Mouse (Mus musculus) kidney, adult 2 months (tissue): Measurements from ENCODE around the gene Fat1. TPM values are rescaled to one million over a fixed set of nuclear protein-coding genes. Genes with fewer than 3 reads are reported as not detected.
"Not testable (repeated sequence)": the region's sequence is repeated elsewhere in the genome, so short reads cannot be mapped to it uniquely, and the experiment has no call there.

Experiments used
- DNase-seq: peaks from one replicate; pipeline ENCODE4 v3.0.0; 2021
- H3K27ac ChIP-seq: fragments of 200-500 bp; 2 replicates; pipeline ENCODE4 v1.5.1; 2012; ENCODE audit warnings: low read depth, low read length, control low read depth, inconsistent platforms; ENCODE audit not compliant: insufficient read depth
- H3K27me3 ChIP-seq: fragments of 200-500 bp; replicated peaks from 2 replicates; pipeline ENCODE4 v1.6.1; 2012; ENCODE audit warnings: mild to moderate bottlenecking, moderate library complexity, low read length, inconsistent platforms; ENCODE audit not compliant: control insufficient read depth, insufficient read depth
- H3K36me3 ChIP-seq: fragments of 200-500 bp; 2 replicates; pipeline ENCODE4 v1.6.1; 2012; ENCODE audit warnings: mild to moderate bottlenecking, moderate library complexity, low read length, inconsistent platforms; ENCODE audit not compliant: control insufficient read depth, insufficient read depth
- H3K4me1 ChIP-seq: fragments of 200-500 bp; 2 replicates; pipeline ENCODE4 v1.6.1; 2011; ENCODE audit warnings: low read length; ENCODE audit not compliant: control insufficient read depth, insufficient read depth
- H3K4me3 ChIP-seq: fragments of 200-500 bp; 2 replicates; pipeline ENCODE4 v1.5.1; 2011; ENCODE audit warnings: mild to moderate bottlenecking, low read depth, low read length, control low read depth; ENCODE audit not compliant: insufficient read depth
- CTCF ChIP-seq: fragments of 200-500 bp; conservative IDR thresholded peaks from 2 replicates; pipeline ENCODE4 v1.5.1; 2011; ENCODE audit warnings: low read depth, mild to moderate bottlenecking, control low read depth, low read length, moderate library complexity, mixed read lengths; ENCODE audit not compliant: insufficient read depth, insufficient read length
- POLR2A ChIP-seq: fragments of 200-500 bp; IDR thresholded peaks from one replicate; pipeline ENCODE4 v1.6.1; 2011; ENCODE audit warnings: low read depth, low read length, control low read depth
- WGBS: fragments of 180-500 bp; shearing (Covaris S2); methylation state at CpG from one replicate; pipeline ENCODE4 v1.1.7; 2018; 5-methylcytosine and 5-hydroxymethylcytosine counted together
- polyA plus RNA-seq: library from polyadenylated mRNA; depleted of rRNA; stranded (reverse); fragments of >200 nt; gene quantifications from 2 replicates; pipeline ENCODE4 v1.2.3, GENCODE M21; 2012

The Fat1 gene
- polyA plus RNA-seq, 1 experiment: 16.7 TPM

DNA sequence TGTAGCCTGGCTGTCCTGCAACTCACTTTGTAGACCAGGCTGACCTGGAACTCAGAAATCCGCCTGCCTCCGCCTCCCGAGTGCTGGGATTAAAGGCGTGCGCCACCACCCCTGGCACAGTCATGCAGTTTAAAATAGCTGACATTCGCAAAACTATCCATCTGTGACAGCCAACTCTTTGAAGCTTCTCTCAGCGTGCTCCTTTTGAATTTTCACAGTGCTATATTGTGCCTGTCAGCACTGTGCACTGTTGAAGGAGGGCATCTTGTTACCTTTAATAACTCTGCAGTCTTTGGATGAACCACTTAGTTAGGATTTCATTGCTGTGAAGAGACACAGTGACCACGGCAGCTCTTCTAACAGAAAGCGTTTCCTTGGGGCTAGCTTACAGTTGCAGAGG, 117.4 kb downstream of the Fat1 start:
- 81% methylated on average over 9 of the region's 9 CpGs for WGBS
- no peaks in the 10 kb centered on the region for H3K4me1 ChIP-seq
- peak; percentile 14 for DNase-seq
- no peak overlapping the region for H3K27ac ChIP-seq
- TF ChIP-seq CTCF: no peak
- no peak for TF ChIP-seq POLR2A
- H3K36me3 ChIP-seq: peaks cover 6% of the 10 kb centered on the region
- no peaks in the 10 kb centered on the region for H3K27me3 ChIP-seq
- H3K4me3 ChIP-seq: no peak overlapping the region

DNA sequence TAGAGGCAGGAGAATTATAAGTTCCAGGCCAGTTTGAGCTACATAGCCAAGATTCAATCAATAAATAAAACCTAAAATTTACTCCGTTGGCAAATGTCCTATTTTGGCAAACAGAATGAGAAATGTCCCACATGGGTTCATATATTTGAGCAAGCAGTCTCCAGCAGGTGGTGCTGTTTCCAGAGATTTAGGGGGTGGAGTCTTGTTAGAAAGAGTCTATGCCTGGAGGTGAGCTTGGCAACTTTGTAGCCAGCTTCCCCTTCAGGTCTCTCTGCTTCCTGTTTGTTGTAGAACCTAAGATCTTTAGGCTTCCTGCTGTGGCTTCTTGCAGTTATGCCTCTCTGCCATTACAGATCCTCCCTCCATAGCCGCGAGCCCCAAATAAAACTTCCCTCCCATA, 120.3 kb downstream of the Fat1 start:
- peaks cover 3% of the 10 kb centered on the region for H3K36me3 ChIP-seq
- TF ChIP-seq CTCF (no peak), POLR2A (no peak)
- H3K27me3 ChIP-seq: no peaks in the 10 kb centered on the region
- DNase-seq: no peak
- no peaks in the 10 kb centered on the region for H3K4me1 ChIP-seq
- WGBS: 94% methylated on average over 3 of the region's 3 CpGs
- no peak overlapping the region for H3K27ac ChIP-seq
- no peak overlapping the region for H3K4me3 ChIP-seq

DNA sequence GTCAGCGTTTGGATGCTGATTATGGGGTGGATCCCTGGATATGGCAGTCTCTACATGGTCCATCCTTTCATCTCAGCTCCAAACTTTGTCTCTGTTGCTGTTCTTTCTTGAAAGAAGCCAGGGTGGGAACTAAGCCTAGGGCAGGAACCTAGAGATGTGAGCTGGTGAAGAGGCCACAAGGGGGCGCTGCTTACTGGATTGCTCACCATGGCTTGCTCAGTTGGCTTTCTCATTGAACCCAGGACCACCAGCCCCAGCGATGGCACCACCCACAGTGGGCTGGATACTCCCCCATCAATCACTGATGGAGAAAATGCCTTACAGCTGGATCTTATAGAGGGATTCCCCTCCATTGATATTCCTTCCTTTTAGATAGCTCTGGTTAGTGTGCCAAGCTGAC, 121.6 kb downstream of the Fat1 start:
- H3K36me3 ChIP-seq: no peaks in the 10 kb centered on the region; the same call in 1 of the 2 replicates
- no peaks in the 10 kb centered on the region for H3K27me3 ChIP-seq
- H3K4me3 ChIP-seq: no peak overlapping the region
- H3K4me1 ChIP-seq: no peaks in the 10 kb centered on the region
- 36% methylated on average over 2 of the region's 3 CpGs for WGBS
- no peak overlapping the region for H3K27ac ChIP-seq
- no peak for DNase-seq
- no peak for TF ChIP-seq POLR2A
- TF ChIP-seq CTCF: 0 out of 2 replicates have a peak, but pooled peaks have one; percentile 19

DNA sequence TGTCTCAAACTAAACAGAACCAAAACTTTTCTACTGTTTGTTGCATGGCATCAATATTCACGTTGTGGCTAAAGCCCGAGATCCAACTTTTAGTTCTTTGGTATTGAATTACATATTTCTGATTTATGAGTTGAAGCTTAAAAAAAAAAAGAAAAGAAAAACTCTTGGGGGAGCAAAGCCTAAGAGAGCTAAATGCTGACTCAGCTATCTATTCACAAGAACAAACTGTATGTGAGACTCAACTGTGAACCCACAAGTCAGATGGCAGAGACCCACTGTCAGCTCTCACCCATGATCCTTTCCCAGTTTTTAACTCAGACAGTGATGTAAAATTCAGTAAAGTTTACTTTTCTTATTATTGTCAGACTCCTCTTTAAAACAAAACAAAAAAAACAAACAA, 124.8 kb downstream of the Fat1 start:
- 83% methylated on average over 2 of the region's 2 CpGs for WGBS
- Histone ChIP-seq H3K27me3 (no peaks in the 10 kb centered on the region), H3K36me3 (no peaks in the 10 kb centered on the region), H3K4me3 (no peak overlapping the region), H3K4me1 (no peaks in the 10 kb centered on the region), H3K27ac (no peak overlapping the region)
- DNase-seq: no peak
- no peak for TF ChIP-seq POLR2A
- TF ChIP-seq CTCF: no peak

DNA sequence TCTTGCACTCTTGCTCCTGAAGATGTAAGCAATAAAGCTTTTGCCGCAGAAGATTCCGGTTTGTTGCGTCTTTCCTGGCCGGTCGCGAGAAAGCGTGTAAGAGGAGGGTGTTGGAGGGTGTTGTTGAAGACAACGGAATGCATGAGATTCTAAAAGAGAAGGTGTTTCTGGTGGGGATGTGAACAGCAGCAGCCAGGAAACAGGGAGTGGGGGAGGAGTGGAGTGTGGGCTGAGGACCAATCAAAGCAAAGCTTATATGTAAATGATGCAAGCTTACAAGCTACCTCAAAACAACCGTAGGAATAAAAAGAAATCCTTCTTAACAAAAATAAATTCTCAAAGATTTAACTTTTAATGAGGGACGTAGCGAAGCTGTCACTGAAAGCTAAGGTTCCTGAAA, 127.1 kb downstream of the Fat1 start:
- no peaks in the 10 kb centered on the region for H3K27me3 ChIP-seq
- H3K36me3 ChIP-seq: no peaks in the 10 kb centered on the region
- DNase-seq: no peak
- H3K4me1 ChIP-seq: no peaks in the 10 kb centered on the region
- H3K27ac ChIP-seq: no peak overlapping the region
- no peak for TF ChIP-seq POLR2A
- no peak for TF ChIP-seq CTCF
- 90% methylated on average over 11 of the region's 11 CpGs for WGBS
- no peak overlapping the region for H3K4me3 ChIP-seq

DNA sequence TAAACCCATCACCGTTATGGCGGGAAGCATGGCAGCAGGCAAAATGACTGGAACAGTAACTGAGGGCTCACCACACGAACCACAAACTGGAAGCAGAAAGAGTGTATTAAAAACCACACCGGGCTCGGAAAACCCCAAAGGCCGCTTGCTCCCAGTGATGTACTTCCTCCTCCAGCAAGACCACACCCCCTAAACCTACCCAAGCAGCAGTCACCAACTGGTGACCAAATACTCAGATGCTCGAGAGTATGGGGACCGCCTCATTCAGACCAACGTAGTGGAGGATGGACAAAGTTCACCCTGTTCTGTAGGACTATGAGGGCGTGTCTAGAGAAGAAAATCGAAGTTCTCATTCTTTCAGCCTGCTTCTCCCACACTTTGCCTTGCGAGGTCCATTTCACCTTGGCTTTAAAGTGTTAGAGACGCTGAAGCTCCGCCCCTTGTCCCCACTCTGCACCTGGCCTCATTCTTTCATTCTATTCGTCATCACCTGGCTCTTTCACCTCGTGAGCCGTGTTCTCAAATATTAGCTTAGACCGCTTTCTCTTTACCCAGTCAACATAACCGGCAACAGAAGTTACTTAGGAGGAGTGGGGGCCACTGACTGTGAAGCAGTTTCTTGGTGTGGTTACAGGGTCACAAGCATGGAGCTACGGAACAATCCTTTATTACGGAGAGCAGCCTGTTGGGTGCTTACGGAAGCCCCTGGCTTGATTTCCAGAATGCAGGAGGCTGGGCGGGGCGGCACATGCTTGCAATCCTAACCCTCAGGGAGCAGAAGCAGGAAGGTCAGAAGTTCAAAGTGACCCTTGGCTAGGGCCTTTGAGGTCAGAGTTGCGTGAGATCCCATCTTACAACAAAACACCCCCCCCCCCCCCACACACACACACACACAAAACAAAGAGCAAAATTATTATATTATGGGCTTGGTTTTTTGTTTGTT, 128.0 kb downstream of the Fat1 start:
- no peak overlapping the region for H3K27ac ChIP-seq
- H3K4me3 ChIP-seq: no peak overlapping the region
- H3K27me3 ChIP-seq: no peaks in the 10 kb centered on the region
- H3K36me3 ChIP-seq: no peaks in the 10 kb centered on the region
- H3K4me1 ChIP-seq: no peaks in the 10 kb centered on the region
- no peak for TF ChIP-seq CTCF
- no peak for TF ChIP-seq POLR2A
- 72% methylated on average over 25 of the region's 25 CpGs for WGBS
- DNase-seq: no peak

DNA sequence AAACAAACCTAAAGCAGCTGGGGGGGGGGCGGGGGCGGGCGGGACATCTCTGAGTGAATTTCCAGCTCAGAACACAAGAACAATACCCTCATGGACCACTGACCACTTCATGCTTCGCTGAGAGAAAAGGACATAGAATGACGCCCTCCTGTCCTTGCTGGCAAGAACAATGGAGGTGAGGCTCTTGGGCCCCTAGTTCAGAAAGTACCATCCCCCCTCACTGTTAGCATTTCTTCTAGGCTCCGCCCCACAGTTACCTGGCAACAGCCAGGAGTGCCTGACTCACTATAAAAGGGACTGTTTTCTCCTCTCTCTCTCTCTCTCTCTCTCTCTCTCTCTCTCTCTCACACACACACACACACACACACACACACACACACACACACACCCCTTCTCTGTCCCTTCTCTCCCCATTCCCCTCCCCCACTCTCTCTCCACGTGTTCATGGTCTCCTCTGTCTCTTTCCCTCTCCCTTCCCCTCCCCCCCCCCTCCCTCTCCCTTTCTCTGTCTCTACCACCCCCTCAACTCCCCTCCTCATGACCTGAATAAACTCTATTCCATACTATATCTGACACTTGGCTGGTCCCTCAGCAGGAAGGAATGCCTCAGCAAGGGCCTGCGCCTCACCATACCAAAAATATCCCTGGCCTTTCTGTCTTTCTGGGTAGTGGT, 129.1 kb downstream of the Fat1 start:
- H3K36me3 ChIP-seq: no peaks in the 10 kb centered on the region
- no peak overlapping the region for H3K4me3 ChIP-seq
- no peaks in the 10 kb centered on the region for H3K4me1 ChIP-seq
- no peak for TF ChIP-seq POLR2A
- no peak for TF ChIP-seq CTCF
- H3K27me3 ChIP-seq: no peaks in the 10 kb centered on the region
- DNase-seq: no peak
- WGBS: 53% methylated on average over 7 of the region's 8 CpGs
- H3K27ac ChIP-seq: no peak overlapping the region

DNA sequence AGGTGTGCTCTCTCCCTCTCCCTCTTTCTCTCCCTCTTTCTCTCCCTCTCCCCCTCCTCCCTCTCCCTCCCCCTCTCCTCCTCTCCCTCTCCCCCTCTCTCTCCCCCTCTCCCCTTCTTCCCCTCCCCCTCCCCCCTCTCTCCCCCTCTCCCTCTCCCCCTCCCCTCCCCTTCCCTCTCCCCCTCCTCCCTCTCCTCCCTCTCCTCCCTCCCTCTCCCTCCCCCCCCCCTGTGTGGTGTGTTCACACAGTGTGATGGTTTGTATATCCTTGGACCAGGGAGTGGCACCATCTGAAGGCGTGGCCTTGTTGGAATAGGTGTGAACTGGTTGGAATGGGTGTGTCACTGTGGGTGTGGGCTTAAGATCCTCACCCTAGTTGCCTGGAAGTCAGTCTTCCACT, 130.1 kb downstream of the Fat1 start:
- H3K4me1 ChIP-seq, H3K27me3 ChIP-seq: not testable (repeated sequence)
- WGBS: 89% methylated on average over 1 of the region's 1 CpGs

More for the DNA sequence above, 130.1 kb downstream of the Fat1 start:
- DNase-seq, H3K36me3 ChIP-seq, H3K4me3 ChIP-seq, H3K27ac ChIP-seq: not testable (repeated sequence)
